ENCODE assay signal across 7 mouse cellular contexts in genomic region chr17:87570676-87571344, GRCm38 (mm10).
DNase-seq lines count a peak whose midpoint lies in the region; ATAC-seq and TF ChIP-seq lines count a peak whose summit lies in the region.

No protein-coding gene starts in this region.

- no peaks in the 10 kb centered on the region for H3K9me3 ChIP-seq in E14TG2a.4 (ENCODE audit: low read length)
- no peaks in the 10 kb centered on the region for H3K9me3 ChIP-seq in forebrain, embryonic 11.5 days (ENCODE audit: control insufficient read depth, low read length)
- no peaks in the 10 kb centered on the region for H3K9me3 ChIP-seq in liver, embryonic 13.5 days (replicated peaks)
- no peaks in the 10 kb centered on the region for H3K9me3 ChIP-seq in stomach, embryonic 14.5 days (ENCODE audit: control insufficient read depth, low read depth, low read length)

- peak overlapping the region; percentile 9; the same call in 1 of the 2 replicates for H3K9ac ChIP-seq in forebrain, embryonic 11.5 days (ENCODE audit: low read length)
- H3K9ac ChIP-seq in liver, embryonic 13.5 days: no peak overlapping the region
- no peak overlapping the region for H3K9ac ChIP-seq in stomach, embryonic 14.5 days (replicated peaks; ENCODE audit: low read depth, low read length)

- no peak overlapping the region for H3K27ac ChIP-seq in forebrain, embryonic 11.5 days (ENCODE audit: low read depth, low read length)
- no peak overlapping the region for H3K27ac ChIP-seq in liver, embryonic 13.5 days
- H3K27ac ChIP-seq in stomach, embryonic 14.5 days (ENCODE audit: low read length): no peak overlapping the region

- H3K36me3 ChIP-seq in E14TG2a.4 (ENCODE audit: insufficient read depth, low read length): no peaks in the 10 kb centered on the region
- no peaks in the 10 kb centered on the region for H3K36me3 ChIP-seq in forebrain, embryonic 11.5 days (ENCODE audit: control insufficient read depth, insufficient read depth, low read length)
- H3K36me3 ChIP-seq in liver, embryonic 13.5 days: no peaks in the 10 kb centered on the region
- H3K36me3 ChIP-seq in stomach, embryonic 14.5 days (ENCODE audit: control insufficient read depth, insufficient read depth, low read length): no peaks in the 10 kb centered on the region

- ATAC-seq in forebrain, embryonic 11.5 days (replicated peaks; ENCODE audit: low FRiP score): 0 out of 2 replicates have a peak, but pooled peaks have one; percentile 37
- ATAC-seq in liver, embryonic 13.5 days (ENCODE audit: low read depth): no peak
- peak; percentile 16; the same call in 1 of the 2 replicates for ATAC-seq in stomach, embryonic 14.5 days (ENCODE audit: insufficient number of reproducible peaks, insufficient read depth, low FRiP score, low read depth)
- no peak for ATAC-seq in megakaryocyte-erythroid progenitor cell, adult 5-6 weeks (replicated peaks; ENCODE audit: low FRiP score, low TSS enrichment, poor library complexity, severe bottlenecking)

- peak overlapping the region; percentile 36 for H3K4me2 ChIP-seq in forebrain, embryonic 11.5 days (ENCODE audit: low read depth, low read length, severe bottlenecking)
- peak overlapping the region; percentile 41 for H3K4me2 ChIP-seq in liver, embryonic 13.5 days
- H3K4me2 ChIP-seq in stomach, embryonic 14.5 days (replicated peaks; ENCODE audit: low read depth, low read length): peak overlapping the region; percentile 50; the same call in 1 of the 2 replicates

- peak overlapping the region; percentile 41 for H3K4me3 ChIP-seq in E14TG2a.4 (replicated peaks; ENCODE audit: low read length)
- no peak overlapping the region for H3K4me3 ChIP-seq in forebrain, embryonic 11.5 days (ENCODE audit: low read depth, low read length)
- H3K4me3 ChIP-seq in liver, embryonic 13.5 days (replicated peaks): no peak overlapping the region
- H3K4me3 ChIP-seq in stomach, embryonic 14.5 days (ENCODE audit: low read depth, low read length): no peak overlapping the region

- DNase-seq in 3134 (ENCODE audit: extremely low read depth, insufficient read length, low spot score): peak; percentile 58
- DNase-seq in forebrain, embryonic 11.5 days (ENCODE audit: low spot score): no peak
- DNase-seq in liver, embryonic 13.5 days: no peak
- DNase-seq in gastrocnemius, adult 8-10 months (ENCODE audit: low spot score in 2 of 2): no peak

- peaks cover 44% of the 10 kb centered on the region for H3K4me1 ChIP-seq in E14TG2a.4 (replicated peaks; ENCODE audit: low read depth, low read length)
- H3K4me1 ChIP-seq in forebrain, embryonic 11.5 days (replicated peaks; ENCODE audit: control insufficient read depth, insufficient read depth, low read length): no peaks in the 10 kb centered on the region; the same call in 1 of the 2 replicates
- H3K4me1 ChIP-seq in liver, embryonic 13.5 days (replicated peaks): peaks cover 10% of the 10 kb centered on the region; the same call in 1 of the 2 replicates
- peaks cover 8% of the 10 kb centered on the region; the same call in 1 of the 2 replicates for H3K4me1 ChIP-seq in stomach, embryonic 14.5 days (ENCODE audit: control insufficient read depth, insufficient read depth, low read length)

- TF ChIP-seq CTCF in E14TG2a.4 (conservative IDR thresholded peaks at IDR 0.05; ENCODE audit: low read length): no peak

- H3K27me3 ChIP-seq in E14TG2a.4 (ENCODE audit: insufficient read depth, low read length): peaks cover 19% of the 10 kb centered on the region
- no peaks in the 10 kb centered on the region for H3K27me3 ChIP-seq in forebrain, embryonic 11.5 days (ENCODE audit: control insufficient read depth, insufficient read depth, low read length)
- H3K27me3 ChIP-seq in liver, embryonic 13.5 days: no peaks in the 10 kb centered on the region
- H3K27me3 ChIP-seq in stomach, embryonic 14.5 days (ENCODE audit: control insufficient read depth, insufficient read depth, low read length): no peaks in the 10 kb centered on the region

- 38% methylated on average over 18 of the region's 18 CpGs for WGBS in forebrain, embryonic 11.5 days
- WGBS in liver, embryonic 13.5 days (ENCODE audit: insufficient replicate concordance): 61% methylated on average over 18 of the region's 18 CpGs
- WGBS in stomach, embryonic 14.5 days: 51% methylated on average over 18 of the region's 18 CpGs

Comparison
In these comparisons a context has a peak if more than half of its experiments do, and no peak if none do; other contexts are left out.
1. ATAC-seq: peak in forebrain, embryonic 11.5 days (single experiment) and stomach, embryonic 14.5 days (single experiment); none in liver, embryonic 13.5 days (single experiment) and megakaryocyte-erythroid progenitor cell, adult 5-6 weeks (single experiment).
2. Peak in every context shown above with its lines, with median percentiles within 50 percentile points of each other: H3K4me2 ChIP-seq.